Mouse (Mus musculus) limb, embryonic 15.5 days (tissue): Measurements from ENCODE around the gene Ubr3. TPM values are rescaled to one million over a fixed set of nuclear protein-coding genes. Genes with fewer than 3 reads are reported as not detected.

ENCODE experiments used
- ATAC-seq: fragments of 200-750 bp; cut with Nextera tagmentation; 2 replicates; pipeline ENCODE4 v1.8.0; 2017; ENCODE audit warnings: low read depth, moderate TSS enrichment; ENCODE audit not compliant: insufficient number of reproducible peaks, low FRiP score, low TSS enrichment
- H3K27ac ChIP-seq: fragments of 300-500 bp; sonication (generic); 2 replicates; pipeline ENCODE4 v1.5.1; 2015; ENCODE audit warnings: moderate library complexity, mild to moderate bottlenecking, inconsistent platforms
- H3K27me3 ChIP-seq: fragments of 300-500 bp; sonication (generic); 2 replicates; pipeline ENCODE4 v1.6.1; 2015; ENCODE audit warnings: inconsistent platforms
- H3K36me3 ChIP-seq: fragments of 300-500 bp; sonication (generic); 2 replicates; pipeline ENCODE4 v1.6.1; 2015; ENCODE audit warnings: inconsistent platforms
- H3K4me1 ChIP-seq: fragments of 300-500 bp; sonication (generic); 2 replicates; pipeline ENCODE4 v1.6.1; 2015; ENCODE audit warnings: inconsistent platforms
- H3K4me2 ChIP-seq: fragments of 300-500 bp; sonication (generic); 2 replicates; pipeline ENCODE4 v1.6.1; 2015; ENCODE audit warnings: mild to moderate bottlenecking, inconsistent platforms
- H3K4me3 ChIP-seq: fragments of 300-500 bp; sonication (generic); 2 replicates; pipeline ENCODE4 v1.5.1; 2015; ENCODE audit warnings: mild to moderate bottlenecking, inconsistent platforms
- H3K9ac ChIP-seq: fragments of 300-500 bp; sonication (generic); 2 replicates; pipeline ENCODE4 v1.6.1; 2015; ENCODE audit warnings: inconsistent platforms
- H3K9me3 ChIP-seq: fragments of 300-500 bp; sonication (generic); 2 replicates; pipeline ENCODE4 v1.6.1; 2016; ENCODE audit warnings: inconsistent platforms
- WGBS: fragments of 180-500 bp; shearing (Covaris S2); methylation state at CpG from one replicate; pipeline ENCODE4 v1.1.7; 2015; 5-methylcytosine and 5-hydroxymethylcytosine counted together
- polyA plus RNA-seq: library from polyadenylated mRNA; unstranded; fragments of >200 nt; fragmentation: Nextera tagmentation; extraction: Ambion mirVana; gene quantifications from 2 replicates; pipeline ENCODE4 v1.2.1, GENCODE M21; 2015

The Ubr3 gene
- polyA plus RNA-seq, result 9.5 and 13.7 TPM in 2 replicates

DNA sequence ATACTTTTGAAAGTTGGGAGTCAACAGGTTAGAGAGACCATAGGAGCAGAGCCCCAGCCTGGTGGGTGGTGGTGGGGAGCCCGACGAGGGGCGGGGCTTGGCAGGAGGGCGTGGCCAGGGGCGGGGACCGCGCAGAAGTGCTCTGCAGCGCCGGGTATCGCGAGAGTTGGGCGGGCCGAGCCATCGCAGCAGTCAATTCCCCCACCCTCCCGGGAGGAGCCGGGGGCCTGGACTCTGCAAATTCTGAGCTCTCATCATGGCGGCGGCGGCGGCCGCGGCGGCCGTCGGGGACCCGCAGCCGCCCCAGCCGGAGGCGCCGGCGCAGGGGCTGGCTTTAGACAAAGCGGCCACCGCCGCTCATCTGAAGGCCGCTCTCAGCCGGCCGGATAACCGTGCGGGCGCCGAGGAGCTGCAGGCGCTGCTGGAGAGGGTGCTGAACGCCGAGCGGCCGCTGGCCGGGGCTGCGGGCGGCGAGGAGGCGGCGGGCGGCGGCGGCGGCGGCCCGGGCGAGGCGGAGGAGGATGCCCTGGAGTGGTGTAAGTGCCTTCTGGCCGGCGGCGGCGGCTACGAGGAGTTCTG is at the start of gene Ubr3:
Gene Ubr3 (plus strand): TSS at position 208 of the 579 bp plus-strand sequence.
- H3K27me3 ChIP-seq, result no peaks in the 10 kb centered on the region
- under 1% methylated on average over 60 of the region's 65 CpGs for WGBS
- peak; percentile 97 for ATAC-seq

GRCm38 (mm10) chr2:69849215-69849614 is 47.8 kb upstream of the Ubr3 start:
- no peaks in the 10 kb centered on the region for H3K27me3 ChIP-seq
- no peaks in the 10 kb centered on the region for H3K36me3 ChIP-seq
- peak overlapping the region; percentile 33; the same call in 1 of the 2 replicates for H3K27ac ChIP-seq
- no peak overlapping the region for H3K4me3 ChIP-seq
- no peak overlapping the region for H3K4me2 ChIP-seq
- H3K9ac ChIP-seq, result no peak overlapping the region
- ATAC-seq, result no peak
- WGBS, result 65% methylated on average over 6 of the region's 6 CpGs
- H3K9me3 ChIP-seq, result no peaks in the 10 kb centered on the region
- no peaks in the 10 kb centered on the region for H3K4me1 ChIP-seq

More for the DNA sequence above, at the start of gene Ubr3:
- H3K4me2 ChIP-seq, result peak within 1 kb of the TSS; percentile 75
- peaks cover 9% of the 10 kb centered on the region for H3K4me1 ChIP-seq
- peak within 1 kb of the TSS; percentile 93 for H3K27ac ChIP-seq
- no peaks in the 10 kb centered on the region for H3K9me3 ChIP-seq
- no peaks in the 10 kb centered on the region; the same call in 1 of the 2 replicates for H3K36me3 ChIP-seq
- H3K4me3 ChIP-seq, result peak within 1 kb of the TSS; percentile 100
- H3K9ac ChIP-seq, result peak within 1 kb of the TSS; percentile 100

- 62% methylated on average over 2 of the region's 2 CpGs for WGBS
- no peaks in the 10 kb centered on the region for H3K27me3 ChIP-seq
- H3K4me1 ChIP-seq, result no peaks in the 10 kb centered on the region
- no peaks in the 10 kb centered on the region for H3K9me3 ChIP-seq
- no peak overlapping the region for H3K27ac ChIP-seq
- H3K4me3 ChIP-seq, result no peak overlapping the region
- no peak overlapping the region for H3K9ac ChIP-seq
- no peaks in the 10 kb centered on the region for H3K36me3 ChIP-seq
- no peak overlapping the region for H3K4me2 ChIP-seq
- ATAC-seq, result no peak
Observed at GRCm38 (mm10) chr2:69851427-69852058, 45.5 kb upstream of the Ubr3 start.

- no peak for ATAC-seq
- Histone ChIP-seq H3K9me3 (no peaks in the 10 kb centered on the region), H3K4me1 (no peaks in the 10 kb centered on the region), H3K9ac (no peak overlapping the region), H3K27me3 (no peaks in the 10 kb centered on the region), H3K36me3 (no peaks in the 10 kb centered on the region), H3K4me2 (no peak overlapping the region), H3K27ac (no peak overlapping the region), H3K4me3 (no peak overlapping the region)
- 56% methylated on average over 8 of the region's 8 CpGs for WGBS
Observed at GRCm38 (mm10) chr2:69856392-69856791, 40.7 kb upstream of the Ubr3 start.

DNA sequence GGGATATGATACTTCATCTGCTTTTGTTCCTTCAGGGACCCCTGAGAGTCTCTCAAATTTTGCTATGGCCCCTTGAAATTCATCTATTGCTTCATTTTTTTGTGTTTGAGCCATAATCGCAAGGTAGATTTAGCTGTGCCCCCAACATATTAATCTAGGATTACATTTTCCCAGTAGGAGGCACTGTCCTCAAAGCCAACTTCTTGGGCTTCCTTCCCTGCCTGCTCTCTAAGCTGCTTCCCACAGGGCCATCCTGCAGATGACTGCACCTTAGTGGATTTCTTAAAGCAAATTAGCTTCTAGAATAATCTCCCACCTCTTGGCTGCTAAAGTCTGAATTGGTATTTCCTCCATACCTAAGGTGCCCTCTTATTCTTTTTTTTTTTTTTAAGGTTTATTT is 39.2 kb upstream of the Ubr3 start:
- no peak overlapping the region for H3K27ac ChIP-seq
- no peak for ATAC-seq
- no peak overlapping the region for H3K4me2 ChIP-seq
- no peaks in the 10 kb centered on the region for H3K27me3 ChIP-seq
- 78% methylated on average over 1 of the region's 1 CpGs for WGBS
- 0 out of 2 replicates have a peak, but pooled peaks cover 2% of the 10 kb centered on the region for H3K4me1 ChIP-seq
- no peaks in the 10 kb centered on the region for H3K36me3 ChIP-seq
- no peak overlapping the region for H3K9ac ChIP-seq
- no peak overlapping the region for H3K4me3 ChIP-seq
- H3K9me3 ChIP-seq, result no peaks in the 10 kb centered on the region

GRCm38 (mm10) chr2:69860972-69861452 is 36.0 kb upstream of the Ubr3 start:
- 10% methylated on average over 12 of the region's 13 CpGs for WGBS

DNA sequence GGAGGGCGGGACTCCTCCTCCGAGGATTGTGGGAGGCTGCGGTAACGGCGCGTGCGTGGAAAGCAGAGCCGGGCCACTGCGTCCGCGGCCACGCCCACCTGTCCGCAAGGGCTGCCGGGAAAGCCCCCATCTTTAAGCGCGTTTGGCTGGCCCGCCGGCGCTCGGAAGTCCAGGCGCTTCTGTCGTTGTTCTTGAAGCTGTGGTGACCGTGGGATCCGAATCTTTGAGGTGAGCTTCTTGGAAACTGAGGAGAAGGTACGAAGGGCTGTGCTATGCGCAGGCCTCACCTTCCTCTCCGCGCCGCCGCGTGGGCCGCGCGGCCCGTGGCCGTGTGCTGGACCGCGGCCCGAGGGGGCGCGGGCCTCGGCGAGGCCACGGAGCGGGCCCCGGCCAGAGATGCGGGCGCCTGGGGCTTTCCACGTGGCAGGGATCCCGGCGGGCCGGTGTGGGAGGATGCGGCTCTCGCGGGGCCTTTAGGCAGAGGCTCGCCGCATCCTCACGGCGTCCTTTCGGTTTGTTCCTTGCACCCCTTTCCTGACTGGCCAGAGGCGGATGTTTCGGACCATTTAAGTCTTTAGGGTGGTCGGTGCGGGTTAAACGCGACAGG is 35.5 kb upstream of the Ubr3 start, which contains the start of gene Ssb:
Gene Ssb (plus strand): TSS at position 78 of the 607 bp plus-strand sequence.
- ATAC-seq, result peak; percentile 93
- under 1% methylated on average over 60 of the region's 66 CpGs for WGBS
- H3K4me1 ChIP-seq, result 0 out of 2 replicates have a peak, but pooled peaks cover 2% of the 10 kb centered on the region
- H3K36me3 ChIP-seq, result peaks cover 5% of the 10 kb centered on the region; the same call in 1 of the 2 replicates
- H3K9me3 ChIP-seq, result no peaks in the 10 kb centered on the region
- H3K9ac ChIP-seq, result peak within 1 kb of the TSS; percentile 100
- no peaks in the 10 kb centered on the region for H3K27me3 ChIP-seq
- peak within 1 kb of the TSS; percentile 94 for H3K27ac ChIP-seq
- H3K4me3 ChIP-seq, result peak within 1 kb of the TSS; percentile 100
- peak within 1 kb of the TSS; percentile 66 for H3K4me2 ChIP-seq

More at GRCm38 (mm10) chr2:69860972-69861452, 36.0 kb upstream of the Ubr3 start:
- Histone ChIP-seq H3K27me3 (no peaks in the 10 kb centered on the region), H3K27ac (peak overlapping the region; percentile 94), H3K36me3 (0 out of 2 replicates have a peak, but pooled peaks cover 2% of the 10 kb centered on the region), H3K9ac (no peak overlapping the region; the same call in 1 of the 2 replicates), H3K4me1 (0 out of 2 replicates have a peak, but pooled peaks cover 2% of the 10 kb centered on the region), H3K9me3 (no peaks in the 10 kb centered on the region), H3K4me2 (peak overlapping the region; percentile 66), H3K4me3 (peak overlapping the region; percentile 100)
- 0 out of 2 replicates have a peak, but pooled peaks have one; percentile 44 for ATAC-seq

DNA sequence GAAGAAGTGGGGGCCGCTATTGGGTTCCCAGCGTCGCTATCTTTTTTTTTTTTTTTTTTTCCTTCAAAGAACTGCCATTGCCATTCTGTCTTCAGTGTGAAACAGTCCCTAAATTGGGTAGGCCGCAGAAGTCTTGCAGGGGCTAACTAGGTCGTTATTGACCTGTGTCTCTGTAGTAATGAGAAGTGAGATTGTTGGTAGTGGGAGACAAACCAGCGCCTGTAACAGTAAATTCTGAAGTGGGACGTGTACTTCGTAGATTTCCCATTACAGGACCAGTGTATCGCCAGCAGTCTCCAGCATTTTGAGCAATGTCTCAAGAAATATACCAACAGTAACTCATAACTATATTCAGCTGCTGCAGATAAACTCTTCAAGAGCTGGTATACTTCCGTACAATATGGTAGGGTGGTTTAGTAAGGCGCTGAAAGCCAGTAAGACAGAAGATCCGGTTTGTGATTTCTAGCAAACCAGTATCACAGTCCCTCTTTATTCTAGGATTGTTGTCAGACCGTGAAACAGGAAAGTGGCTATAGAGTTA is 34.9 kb upstream of the Ubr3 start:
- 2% methylated on average over 13 of the region's 13 CpGs for WGBS
- Histone ChIP-seq H3K4me2 (peak overlapping the region; percentile 66), H3K4me1 (0 out of 2 replicates have a peak, but pooled peaks cover 2% of the 10 kb centered on the region), H3K36me3 (peaks cover 8% of the 10 kb centered on the region; the same call in 1 of the 2 replicates), H3K27ac (peak overlapping the region; percentile 94), H3K4me3 (peak overlapping the region; percentile 100), H3K9me3 (no peaks in the 10 kb centered on the region), H3K27me3 (no peaks in the 10 kb centered on the region), H3K9ac (peak overlapping the region; percentile 100)
- ATAC-seq, result no peak

- Histone ChIP-seq H3K4me1 (no peaks in the 10 kb centered on the region), H3K4me2 (no peak overlapping the region)
Observed at GRCm38 (mm10) chr2:69883990-69884391, 13.1 kb upstream of the Ubr3 start.

GRCm38 (mm10) chr2:69884581-69884980 is 12.5 kb upstream of the Ubr3 start:
- 50% methylated on average over 6 of the region's 6 CpGs for WGBS
- H3K9me3 ChIP-seq, result no peaks in the 10 kb centered on the region

More at GRCm38 (mm10) chr2:69883990-69884391, 13.1 kb upstream of the Ubr3 start:
- Histone ChIP-seq H3K27me3 (no peaks in the 10 kb centered on the region), H3K36me3 (peaks cover 8% of the 10 kb centered on the region; the same call in 1 of the 2 replicates), H3K27ac (no peak overlapping the region), H3K9ac (no peak overlapping the region), H3K9me3 (no peaks in the 10 kb centered on the region), H3K4me3 (no peak overlapping the region)
- ATAC-seq, result no peak
- WGBS, result 80% methylated on average over 2 of the region's 2 CpGs

GRCm38 (mm10) chr2:69885050-69885449 is 12.0 kb upstream of the Ubr3 start:
- no peaks in the 10 kb centered on the region for H3K9me3 ChIP-seq
- H3K36me3 ChIP-seq, result peaks cover 2% of the 10 kb centered on the region; the same call in 1 of the 2 replicates
- peak overlapping the region; percentile 84 for H3K27ac ChIP-seq
- H3K27me3 ChIP-seq, result no peaks in the 10 kb centered on the region
- WGBS, result 7% methylated on average over 12 of the region's 12 CpGs
- peak overlapping the region; percentile 63 for H3K4me2 ChIP-seq
- H3K9ac ChIP-seq, result peak overlapping the region; percentile 83
- H3K4me3 ChIP-seq, result peak overlapping the region; percentile 63
- ATAC-seq, result no peak
- H3K4me1 ChIP-seq, result no peaks in the 10 kb centered on the region

More at GRCm38 (mm10) chr2:69884581-69884980, 12.5 kb upstream of the Ubr3 start:
- H3K4me2 ChIP-seq, result peak overlapping the region; percentile 63
- peaks cover 7% of the 10 kb centered on the region; the same call in 1 of the 2 replicates for H3K36me3 ChIP-seq
- no peaks in the 10 kb centered on the region for H3K27me3 ChIP-seq
- H3K4me1 ChIP-seq, result no peaks in the 10 kb centered on the region
- H3K27ac ChIP-seq, result no peak overlapping the region
- H3K9ac ChIP-seq, result peak overlapping the region; percentile 83; the same call in 1 of the 2 replicates
- ATAC-seq, result no peak
- H3K4me3 ChIP-seq, result peak overlapping the region; percentile 63
